Comparison of ENCODE assay signal across 13 mouse cellular contexts in the genomic region with DNA sequence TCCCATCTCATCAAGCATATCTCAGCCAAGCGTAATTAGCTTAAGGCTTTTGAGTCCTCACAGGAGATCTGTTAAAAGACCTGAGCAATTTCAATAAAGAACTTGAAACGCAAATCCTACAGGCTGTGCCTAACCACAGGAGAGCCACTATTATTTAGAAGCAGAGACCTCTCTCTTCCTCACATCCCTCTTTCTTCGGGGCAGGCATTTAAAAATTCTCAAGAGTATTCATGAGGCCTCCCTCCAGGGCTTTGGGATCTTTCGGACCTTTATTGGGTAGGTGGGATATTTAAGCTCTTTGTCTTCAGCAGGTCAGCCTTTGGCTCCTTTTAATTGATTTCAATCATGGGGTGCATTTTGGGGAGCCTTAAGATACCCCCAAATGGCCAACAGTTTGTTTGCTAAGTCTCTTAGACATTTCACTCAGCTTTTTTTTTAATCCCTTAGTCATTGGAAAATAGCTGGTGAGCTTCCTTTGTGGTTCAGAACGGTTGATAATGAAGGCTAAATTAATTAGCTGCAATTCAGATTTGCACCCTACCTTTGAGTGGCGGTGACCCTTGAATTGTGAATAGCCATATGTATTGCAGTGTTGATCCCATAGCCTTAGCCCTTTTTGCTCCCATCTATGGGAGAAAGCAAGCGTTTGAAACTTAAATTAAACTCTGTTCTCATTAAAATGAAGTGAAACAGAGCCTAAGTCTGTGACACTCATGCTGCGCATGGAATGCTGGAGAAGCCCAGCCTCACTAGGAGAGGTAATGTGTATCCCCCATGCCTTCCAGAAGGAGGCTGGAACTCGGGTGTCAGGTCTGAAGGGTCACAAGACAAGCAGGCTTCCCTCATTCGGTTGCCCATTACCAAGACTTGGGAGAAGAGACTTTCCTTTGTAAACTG.
A peak's percentile ranks its signal among the peaks of the same experiment; 100 is the strongest.
DNase-seq lines count a peak whose midpoint lies in the region; ATAC-seq lines count a peak whose summit lies in the region.
"Had no signal": no experiment of that assay in that cellular context is flagged by ENCODE, and none has a peak within 500 bp of the region (broad histone marks: within the 10 kb centered on the region; RNA-seq: fewer than 3 reads in every experiment).

No protein-coding gene starts in this region.

- WGBS in kidney, embryonic 16.5 days: 56% methylated on average over 10 of the region's 10 CpGs
- WGBS in embryonic facial prominence, embryonic 14.5 days: 36% methylated on average over 10 of the region's 10 CpGs
- WGBS in hindbrain, embryonic 15.5 days: 21% methylated on average over 10 of the region's 10 CpGs
- WGBS in neural tube, embryonic 13.5 days: 31% methylated on average over 10 of the region's 10 CpGs

- H3K4me1 ChIP-seq in kidney, embryonic 16.5 days (ENCODE audit: insufficient read depth, low read length): peaks cover 4% of the 10 kb centered on the region; the same call in 1 of the 2 replicates
- H3K4me1 ChIP-seq in embryonic facial prominence, embryonic 14.5 days (ENCODE audit: control insufficient read depth, insufficient read depth, low read length): peaks cover 8% of the 10 kb centered on the region; the same call in 1 of the 2 replicates
- H3K4me1 ChIP-seq in hindbrain, embryonic 15.5 days (replicated peaks): peaks cover 17% of the 10 kb centered on the region
- H3K4me1 ChIP-seq in neural tube, embryonic 13.5 days (replicated peaks): peaks cover 18% of the 10 kb centered on the region
- H3K4me1 ChIP-seq: heart, embryonic 15.5 days had no signal

- no peak overlapping the region for H3K27ac ChIP-seq in kidney, embryonic 16.5 days (ENCODE audit: low read length)
- H3K27ac ChIP-seq in embryonic facial prominence, embryonic 14.5 days (replicated peaks; ENCODE audit: low read depth, low read length): no peak overlapping the region; the same call in 1 of the 2 replicates
- peak overlapping the region; percentile 71 for H3K27ac ChIP-seq in hindbrain, embryonic 15.5 days (replicated peaks)
- peak overlapping the region; percentile 59 for H3K27ac ChIP-seq in neural tube, embryonic 13.5 days (replicated peaks)
- H3K27ac ChIP-seq: heart, embryonic 15.5 days had no signal

- no peaks in the 10 kb centered on the region for H3K36me3 ChIP-seq in kidney, embryonic 16.5 days (ENCODE audit: insufficient read depth, low read length)
- no peaks in the 10 kb centered on the region for H3K36me3 ChIP-seq in embryonic facial prominence, embryonic 14.5 days (ENCODE audit: control insufficient read depth, insufficient read depth, low read length)
- no peaks in the 10 kb centered on the region for H3K36me3 ChIP-seq in hindbrain, embryonic 15.5 days
- H3K36me3 ChIP-seq in neural tube, embryonic 13.5 days: no peaks in the 10 kb centered on the region
- H3K36me3 ChIP-seq: heart, embryonic 15.5 days had no signal

- peak; percentile 44 for ATAC-seq in kidney, embryonic 16.5 days (ENCODE audit: low FRiP score, low TSS enrichment)
- ATAC-seq in embryonic facial prominence, embryonic 14.5 days (ENCODE audit: low read depth): no peak
- ATAC-seq in hindbrain, embryonic 15.5 days (ENCODE audit: low FRiP score, low read depth): peak; percentile 58
- no peak; the same call in 1 of the 2 replicates for ATAC-seq in neural tube, embryonic 13.5 days (ENCODE audit: low read depth)
- no peak for ATAC-seq in activated CD4-positive, CD25-positive, alpha-beta regulatory T cell, adult 4 months
- ATAC-seq: liver, postnatal 0 days had no signal

- no peaks in the 10 kb centered on the region for H3K27me3 ChIP-seq in kidney, embryonic 16.5 days (ENCODE audit: insufficient read depth, low read length)
- H3K27me3 ChIP-seq in embryonic facial prominence, embryonic 14.5 days (replicated peaks; ENCODE audit: control insufficient read depth, insufficient read depth, low read length): no peaks in the 10 kb centered on the region
- no peaks in the 10 kb centered on the region for H3K27me3 ChIP-seq in hindbrain, embryonic 15.5 days
- H3K27me3 ChIP-seq in neural tube, embryonic 13.5 days: no peaks in the 10 kb centered on the region
- H3K27me3 ChIP-seq: heart, embryonic 15.5 days had no signal

- no peak overlapping the region for H3K4me2 ChIP-seq in kidney, embryonic 16.5 days (replicated peaks; ENCODE audit: low read depth, low read length)
- H3K4me2 ChIP-seq in embryonic facial prominence, embryonic 14.5 days (ENCODE audit: low read depth, low read length): peak overlapping the region; percentile 37
- H3K4me2 ChIP-seq in hindbrain, embryonic 15.5 days: peak overlapping the region; percentile 24; the same call in 1 of the 2 replicates
- H3K4me2 ChIP-seq in neural tube, embryonic 13.5 days: peak overlapping the region; percentile 36

- no peak overlapping the region for H3K4me3 ChIP-seq in kidney, embryonic 16.5 days (ENCODE audit: low read length)
- no peak overlapping the region for H3K4me3 ChIP-seq in embryonic facial prominence, embryonic 14.5 days (ENCODE audit: low read depth, low read length)
- H3K4me3 ChIP-seq in hindbrain, embryonic 15.5 days: no peak overlapping the region
- no peak overlapping the region for H3K4me3 ChIP-seq in neural tube, embryonic 13.5 days
- H3K4me3 ChIP-seq: heart, embryonic 15.5 days had no signal

- no peak overlapping the region for H3K9ac ChIP-seq in kidney, embryonic 16.5 days (replicated peaks; ENCODE audit: low read length)
- H3K9ac ChIP-seq in embryonic facial prominence, embryonic 14.5 days (ENCODE audit: low read depth, low read length): no peak overlapping the region
- no peak overlapping the region for H3K9ac ChIP-seq in hindbrain, embryonic 15.5 days
- H3K9ac ChIP-seq in neural tube, embryonic 13.5 days: no peak overlapping the region
- H3K9ac ChIP-seq: heart, embryonic 15.5 days; liver, postnatal 0 days had no signal

- no peak for DNase-seq in kidney, adult 9 months
- peak; percentile 8 for DNase-seq in embryonic facial prominence, embryonic 14.5 days (ENCODE audit: low spot score)
- no peak for DNase-seq in cerebellum, postnatal 14 days
- DNase-seq in urinary bladder, adult 2 months (ENCODE audit: low spot score): no peak
- DNase-seq: adrenal gland, postnatal 36 days; cerebellum, adult 8-10 months; kidney, adult 8-10 months; liver, postnatal 0 days had no signal

- no peaks in the 10 kb centered on the region for H3K9me3 ChIP-seq in kidney, embryonic 16.5 days (ENCODE audit: low read length)
- H3K9me3 ChIP-seq in embryonic facial prominence, embryonic 14.5 days (ENCODE audit: control insufficient read depth, low read length): no peaks in the 10 kb centered on the region
- H3K9me3 ChIP-seq in hindbrain, embryonic 15.5 days: no peaks in the 10 kb centered on the region
- H3K9me3 ChIP-seq in neural tube, embryonic 13.5 days: no peaks in the 10 kb centered on the region
- H3K9me3 ChIP-seq: heart, embryonic 15.5 days had no signal

Comparison
In these comparisons a context has a peak if more than half of its experiments do, and no peak if none do; other contexts are left out.
1. ATAC-seq: peak in kidney, embryonic 16.5 days (single experiment) and hindbrain, embryonic 15.5 days (single experiment); none in embryonic facial prominence, embryonic 14.5 days (single experiment), neural tube, embryonic 13.5 days (single experiment) and activated CD4-positive, CD25-positive, alpha-beta regulatory T cell, adult 4 months (single experiment).
2. H3K27ac ChIP-seq: peak in hindbrain, embryonic 15.5 days (single experiment) and neural tube, embryonic 13.5 days (single experiment); none in kidney, embryonic 16.5 days (single experiment) and embryonic facial prominence, embryonic 14.5 days (single experiment).